Mouse (Mus musculus): ENCODE data around the gene Saysd1.

Saysd1 gene

DNA sequence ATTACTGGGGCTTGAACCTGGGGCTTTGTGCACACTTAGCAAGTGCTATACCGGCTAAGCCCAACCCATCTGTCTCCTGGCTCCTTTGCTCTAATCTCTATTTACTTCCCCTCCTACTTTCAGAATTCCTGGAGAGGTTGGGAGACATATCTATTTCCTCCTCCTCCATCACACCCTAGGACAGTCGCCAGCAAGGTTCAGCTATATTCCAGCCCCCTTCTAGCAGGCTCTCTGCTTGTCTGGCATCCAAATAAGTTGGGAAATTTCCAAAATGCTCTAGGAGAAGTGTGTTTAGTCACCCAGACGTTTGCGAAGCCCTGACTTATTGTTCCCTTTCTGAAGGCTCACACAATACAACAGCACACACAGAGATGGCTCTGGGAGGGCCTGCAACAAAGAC lies 35.1 kb downstream of the Saysd1 start:
- no peak for DNase-seq

DNA sequence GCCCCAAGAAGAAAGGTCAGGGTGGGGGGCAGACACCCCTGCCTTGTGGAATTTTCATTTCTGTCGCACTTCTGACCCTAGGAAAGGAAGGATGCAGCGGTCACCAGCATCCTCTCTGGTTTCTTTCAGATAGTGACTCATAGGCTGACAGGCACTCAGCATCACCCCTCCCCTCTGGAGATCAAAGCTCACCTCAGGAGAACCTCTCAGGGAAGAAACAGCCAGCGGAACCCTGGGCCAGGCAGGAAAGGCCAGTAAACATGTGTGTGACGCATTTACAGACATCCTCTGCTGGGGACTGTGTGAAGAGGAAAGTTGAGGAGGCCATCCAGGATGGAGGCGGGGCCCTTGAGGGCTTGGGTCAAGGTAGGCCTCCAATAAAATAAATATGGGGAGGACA lies 40.3 kb downstream of the Saysd1 start:
- DNase-seq = no peak

- no peak for DNase-seq
These were observed 43.4 kb downstream of the Saysd1 start for GRCm38 (mm10) chr14:20094942-20095341.

GRCm38 (mm10) chr14:20093493-20093892 lies 44.8 kb downstream of the Saysd1 start:
- no peak for DNase-seq

GRCm38 (mm10) chr14:20084335-20084734 lies 54.0 kb downstream of the Saysd1 start:
- DNase-seq = no peak

DNA sequence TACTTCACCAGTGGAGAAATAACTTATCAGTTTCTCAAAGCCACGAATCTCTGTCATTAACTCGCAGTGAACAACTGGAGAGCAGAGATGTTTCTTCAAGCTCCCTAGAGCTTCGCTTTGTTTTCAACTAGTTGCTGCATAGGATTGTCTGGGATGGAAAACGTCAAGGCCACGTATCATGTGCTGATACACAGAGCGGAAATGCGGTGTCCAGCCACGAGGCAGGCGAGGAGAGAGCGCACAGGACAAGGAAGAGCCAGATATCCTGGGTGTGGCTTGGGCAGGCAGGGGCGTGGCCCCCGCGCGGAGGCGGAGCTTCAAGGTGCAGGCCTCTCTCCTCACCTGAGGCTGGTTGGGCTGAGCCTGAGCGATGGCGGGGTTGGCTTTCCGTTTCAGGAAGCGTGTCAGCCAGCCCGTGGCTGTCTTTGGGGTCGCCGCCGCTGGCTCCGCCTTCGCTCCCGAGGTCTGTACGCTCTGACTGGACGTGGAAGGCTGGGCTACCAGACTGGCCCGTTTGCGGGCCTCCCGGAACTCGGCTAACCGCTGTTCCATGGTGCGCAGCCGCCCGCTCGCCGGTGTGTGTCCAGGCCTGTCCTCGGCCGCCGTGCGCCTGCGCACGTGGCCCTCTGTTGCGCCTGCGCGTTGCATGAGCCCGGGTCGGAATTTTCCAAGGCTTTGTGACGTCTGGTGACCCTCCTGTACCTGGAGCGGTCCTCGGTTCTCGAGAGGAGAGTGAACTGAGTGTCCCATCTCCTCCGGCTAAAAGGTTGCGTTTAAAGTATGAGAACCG lies 55.6 kb downstream of the Saysd1 start:
- DNase-seq = peak; percentile 96

DNA sequence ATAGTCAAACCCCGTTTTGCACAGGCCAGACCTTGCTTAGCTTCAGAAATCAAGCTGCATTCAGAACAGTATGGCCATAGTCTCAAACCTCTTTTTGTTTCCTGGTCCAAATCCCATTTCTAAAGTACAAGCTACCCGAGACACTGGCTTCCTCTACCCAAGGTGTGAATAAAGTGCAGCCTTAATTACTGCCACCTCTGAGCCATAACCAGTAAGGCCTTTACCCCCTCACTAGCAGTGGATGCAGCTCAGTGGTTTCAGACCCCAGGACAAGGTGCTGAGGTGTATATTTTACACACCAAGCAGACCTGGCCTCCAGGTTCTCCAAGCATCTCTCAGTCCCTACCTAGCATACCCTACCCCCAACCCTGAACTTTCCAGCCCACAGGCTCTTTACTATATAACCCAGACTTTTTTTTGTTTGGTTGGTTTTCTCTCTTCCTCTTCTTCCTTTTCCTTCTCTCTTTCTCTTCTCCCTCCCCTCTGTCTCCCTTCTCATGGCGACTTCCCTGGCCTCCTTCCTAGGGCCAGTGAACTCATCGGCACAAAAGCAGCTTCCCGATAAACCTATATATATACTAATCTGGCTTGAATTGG lies 56.3 kb downstream of the Saysd1 start:
- peak; percentile 49 for DNase-seq

DNA sequence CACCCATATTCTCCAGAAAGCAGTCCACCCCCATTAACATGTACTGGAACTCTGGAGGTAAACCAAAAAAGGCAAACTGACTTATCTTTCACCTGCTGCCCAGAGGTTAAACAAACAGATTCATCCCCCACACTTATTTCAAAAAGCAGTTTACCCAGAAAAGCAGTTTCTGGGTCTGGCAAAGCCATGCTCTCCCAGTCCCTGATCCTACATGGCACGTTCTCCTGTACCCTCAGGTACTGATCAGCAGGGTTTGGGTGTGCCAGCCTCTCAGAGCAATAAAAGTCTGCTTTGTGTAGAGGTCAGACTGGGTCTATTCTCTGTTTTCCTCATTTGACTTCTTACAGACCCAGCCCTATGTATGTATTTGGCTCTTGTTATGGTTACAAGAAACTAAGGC lies 57.2 kb downstream of the Saysd1 start:
- no peak for DNase-seq

GRCm38 (mm10) chr14:20077181-20077580 lies 61.2 kb downstream of the Saysd1 start:
- DNase-seq = no peak

- no peak for DNase-seq
These were observed 62.8 kb downstream of the Saysd1 start for GRCm38 (mm10) chr14:20075544-20075943.

DNA sequence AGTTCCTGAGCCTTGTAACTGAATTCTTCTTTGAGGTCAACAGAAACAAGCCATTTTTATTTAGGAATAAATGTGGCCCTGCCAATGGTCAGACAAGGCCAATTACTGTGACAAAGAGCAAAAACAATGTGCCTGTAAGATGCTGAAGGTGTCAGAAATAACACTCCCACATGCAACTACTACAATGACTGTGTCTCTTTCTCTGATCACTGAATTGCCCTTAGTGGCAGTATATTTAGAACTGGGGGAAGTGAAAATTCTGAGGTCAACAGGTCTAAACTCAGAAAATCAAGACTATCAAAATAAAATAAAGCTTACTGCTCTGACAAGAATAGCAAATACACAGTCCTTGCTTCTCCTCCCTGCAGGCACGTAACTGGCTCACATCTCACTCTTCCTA lies 63.6 kb downstream of the Saysd1 start:
- DNase-seq = no peak

DNA sequence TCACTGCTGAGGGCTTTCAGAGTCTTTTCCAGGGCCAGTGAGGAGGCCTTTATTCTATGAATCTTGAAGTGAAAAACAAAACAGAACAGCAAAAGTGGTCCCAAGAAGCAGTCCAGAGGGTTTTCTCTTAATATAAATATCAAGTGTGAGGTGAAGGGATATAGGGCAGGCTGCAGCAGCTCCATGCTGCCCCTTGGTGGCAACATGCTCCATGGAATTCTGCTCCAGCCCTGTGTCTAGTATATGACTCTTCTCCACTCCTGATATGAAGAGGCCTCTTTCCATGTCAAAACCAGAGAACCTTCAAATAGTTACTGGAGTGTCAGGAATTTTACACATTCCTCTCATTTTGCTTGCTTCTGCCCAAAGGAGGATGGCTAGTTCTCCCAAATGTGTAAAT lies 67.7 kb downstream of the Saysd1 start:
- no peak for DNase-seq

- no peak for DNase-seq
These were observed 70.0 kb downstream of the Saysd1 start for GRCm38 (mm10) chr14:20068365-20068764.

GRCm38 (mm10) chr14:20067293-20068074 lies 70.8 kb downstream of the Saysd1 start:
- peak; percentile 91 for DNase-seq

GRCm38 (mm10) chr14:20064771-20065170 lies 73.6 kb downstream of the Saysd1 start:
- no peak for DNase-seq

DNA sequence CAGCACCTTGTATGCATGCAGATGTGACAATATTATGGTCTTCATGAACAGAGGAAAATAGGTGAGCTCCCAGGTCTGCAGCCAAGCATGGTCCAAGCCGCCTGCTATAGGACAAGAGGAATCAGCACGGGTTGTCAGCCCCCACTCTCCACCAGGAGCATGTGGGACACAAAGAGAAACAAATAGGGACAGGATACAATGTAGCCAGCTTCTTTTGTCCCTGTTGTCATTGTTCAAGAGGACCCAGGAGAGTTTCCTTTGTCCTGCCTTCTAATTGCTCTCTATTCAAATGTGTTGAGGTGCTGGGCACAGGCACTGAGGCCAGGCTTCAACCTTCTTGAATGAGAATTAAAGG lies 89.9 kb downstream of the Saysd1 start:
- no peak for DNase-seq

DNA sequence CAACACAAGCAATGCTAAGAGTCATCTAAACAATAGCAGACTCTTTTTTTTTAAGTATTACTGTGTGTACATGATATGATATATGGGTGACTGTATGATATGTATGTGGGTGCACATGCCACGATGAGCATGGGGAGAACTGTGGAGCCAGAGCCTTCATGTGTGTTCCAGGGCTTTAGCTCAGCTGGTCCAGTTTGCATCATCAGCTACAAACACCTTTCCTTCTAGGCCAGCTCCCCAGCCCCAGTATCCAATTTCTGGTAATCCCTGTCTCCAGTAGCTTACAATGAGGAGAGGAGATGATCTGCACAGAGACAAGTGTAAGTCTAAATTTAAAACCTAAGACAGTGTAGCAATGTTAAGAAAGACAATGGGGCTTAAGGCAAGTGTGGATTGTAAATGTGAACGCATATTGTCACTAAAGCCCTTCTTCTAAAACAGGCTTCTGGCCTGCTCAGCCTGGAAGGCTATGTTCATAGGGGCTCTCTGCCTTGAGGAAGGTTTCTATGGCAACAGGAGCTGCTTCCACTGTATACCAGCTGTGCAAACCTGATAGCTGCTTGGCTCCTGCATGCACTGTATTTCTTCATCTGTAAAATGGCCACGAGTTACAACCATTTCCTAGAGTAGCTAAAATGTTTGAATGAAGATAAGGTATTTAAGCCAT lies 90.4 kb downstream of the Saysd1 start:
- DNase-seq = no peak

- no peak for DNase-seq
These were observed 91.0 kb downstream of the Saysd1 start for GRCm38 (mm10) chr14:20047291-20047690.

DNA sequence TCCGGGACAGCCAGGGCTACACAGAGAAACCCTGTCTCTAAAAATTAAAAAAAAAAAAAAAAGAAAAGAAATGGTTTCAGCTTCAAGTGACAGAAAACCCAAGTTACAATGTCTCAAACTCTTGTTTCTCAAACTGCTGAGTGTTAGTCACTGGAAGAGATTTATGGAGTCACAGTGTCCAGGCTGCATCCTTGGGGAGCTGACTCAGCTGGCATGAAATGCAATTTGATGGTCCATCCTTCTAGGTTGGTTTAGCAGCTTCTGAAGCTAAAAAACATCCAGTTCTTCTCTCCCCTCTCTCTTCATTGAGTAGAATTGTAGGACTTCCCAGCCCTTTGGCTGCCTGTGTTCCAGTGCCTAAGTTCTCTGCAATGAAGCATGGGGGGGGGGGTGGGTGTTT lies 94.3 kb downstream of the Saysd1 start:
- no peak for DNase-seq

DNA sequence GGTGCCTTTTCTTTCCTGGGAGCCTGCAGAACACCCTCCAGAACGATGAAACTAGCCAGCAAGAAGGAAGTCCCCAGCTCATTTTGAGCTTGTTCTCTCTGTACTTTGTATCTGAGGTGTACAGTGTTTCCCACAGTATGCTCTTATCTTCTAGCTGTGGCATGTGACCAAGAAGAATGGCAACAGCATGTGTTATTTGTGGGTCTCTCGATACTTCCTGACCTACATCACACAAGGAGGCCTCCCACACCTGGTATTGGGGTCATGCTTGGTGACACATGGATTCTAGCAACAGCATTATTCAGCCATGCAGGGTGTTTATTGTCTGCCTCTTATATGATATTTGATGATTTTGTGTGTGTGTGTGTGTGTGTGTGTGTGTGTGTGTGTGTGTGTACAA lies 96.5 kb downstream of the Saysd1 start:
- DNase-seq = no peak

DNA sequence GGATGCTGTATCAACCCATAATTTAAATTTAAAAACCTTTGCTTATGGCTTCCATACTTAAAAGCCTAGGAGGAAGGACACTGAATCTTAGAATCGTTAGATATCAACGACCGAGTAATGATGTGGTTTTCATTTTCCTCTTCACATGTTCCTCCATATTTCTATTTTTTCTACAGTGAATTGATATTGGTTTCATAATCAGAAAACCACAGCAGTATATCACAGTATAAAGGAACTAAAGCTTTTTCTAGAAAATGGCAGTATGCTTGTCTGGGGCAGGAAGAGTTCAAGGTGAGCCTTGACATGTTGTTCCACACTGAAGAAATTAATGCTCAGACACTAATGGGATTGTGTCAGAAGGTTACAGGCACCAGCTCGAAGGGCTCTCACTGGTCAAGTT lies 97.4 kb downstream of the Saysd1 start:
- DNase-seq = no peak

- no peak for DNase-seq
These were observed 98.5 kb downstream of the Saysd1 start for GRCm38 (mm10) chr14:20039795-20040194.

DNA sequence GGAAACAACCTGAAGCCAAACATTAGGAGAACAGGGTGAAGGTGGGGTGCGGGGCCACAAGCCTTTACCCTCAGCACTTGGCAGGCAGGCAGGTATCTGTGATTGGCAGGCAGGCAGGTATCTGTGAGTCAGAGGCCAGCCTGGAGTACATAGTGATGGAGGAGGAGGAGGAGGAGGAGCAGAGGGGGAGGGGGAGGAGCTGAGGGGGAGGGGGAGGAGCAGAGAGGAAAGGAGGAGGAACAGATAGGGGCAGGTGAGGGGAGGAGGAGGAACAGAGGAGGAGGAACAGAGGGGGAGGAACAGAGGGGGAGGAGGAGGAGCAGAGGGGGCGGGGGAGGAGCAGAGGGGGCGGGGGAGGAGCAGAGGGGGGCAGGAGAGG lies 105.6 kb downstream of the Saysd1 start:
- DNase-seq = no peak

Data from cerebellum, adult 9-10 months (tissue).